Mouse (Mus musculus): Measurements from ENCODE around the gene Fyn.

Gene Fyn

DNA sequence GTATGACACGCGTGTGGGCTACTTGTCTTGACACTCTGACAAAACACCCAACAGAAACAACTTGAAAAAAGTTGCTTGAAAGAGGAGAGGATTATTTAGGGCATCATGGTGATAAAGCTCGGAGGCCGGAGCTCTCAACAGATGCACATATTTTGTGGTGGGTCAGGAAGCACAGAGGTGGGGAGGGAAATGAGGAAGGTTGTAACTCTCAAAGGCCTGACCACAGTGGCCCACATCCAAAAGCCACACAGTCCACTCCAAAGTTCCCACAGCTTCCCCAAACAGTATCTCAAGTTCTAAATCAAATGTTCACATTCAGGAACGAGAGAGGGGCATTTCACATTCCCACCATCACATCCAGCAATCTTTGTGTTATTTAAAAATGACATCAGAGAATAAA, 232.4 kb downstream of the Fyn start:
- DNase-seq (ENCODE audit: inconsistent ontology term), result peak; percentile 49

DNA sequence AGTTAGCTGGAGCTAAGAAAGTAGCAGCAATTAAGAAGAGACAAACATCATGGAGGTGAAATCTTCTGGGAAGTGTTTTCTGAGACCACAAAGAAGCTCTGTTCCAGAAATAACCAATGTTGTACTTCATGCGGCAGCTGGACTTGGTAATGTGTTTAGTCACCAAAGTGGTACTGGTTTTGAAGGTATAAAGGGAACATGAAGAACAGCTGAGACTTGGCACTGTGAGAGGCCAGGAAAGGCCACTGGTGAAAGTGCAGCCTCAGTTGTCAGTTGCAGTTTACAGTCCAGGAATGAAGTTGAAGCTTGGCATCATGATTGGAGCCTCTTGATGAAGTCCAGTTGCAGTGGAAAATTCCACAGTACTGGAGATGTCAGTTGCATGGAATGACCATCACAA, 237.8 kb downstream of the Fyn start:
- no peak for DNase-seq (ENCODE audit: inconsistent ontology term)

DNA sequence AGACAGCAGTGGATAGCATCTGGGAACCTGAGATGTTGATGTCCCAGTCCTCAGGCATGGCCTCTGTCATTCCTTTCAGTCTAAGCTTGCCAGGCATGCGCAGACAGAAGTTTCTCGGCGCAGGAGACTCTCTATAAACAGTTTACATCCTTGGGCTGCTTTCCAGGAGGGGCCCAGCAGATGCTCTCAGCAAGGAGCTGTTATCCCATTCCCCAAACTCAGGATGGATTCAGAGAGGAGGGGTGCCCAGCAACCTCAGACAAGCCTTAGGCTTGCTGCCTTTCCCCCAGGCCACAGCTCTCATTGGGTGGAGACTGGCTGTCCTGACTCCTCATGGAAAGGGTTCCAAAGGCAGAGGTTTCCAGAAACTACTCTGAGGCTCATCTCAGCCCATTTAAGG, 242.6 kb downstream of the Fyn start:
- DNase-seq (ENCODE audit: inconsistent ontology term), result no peak

DNA sequence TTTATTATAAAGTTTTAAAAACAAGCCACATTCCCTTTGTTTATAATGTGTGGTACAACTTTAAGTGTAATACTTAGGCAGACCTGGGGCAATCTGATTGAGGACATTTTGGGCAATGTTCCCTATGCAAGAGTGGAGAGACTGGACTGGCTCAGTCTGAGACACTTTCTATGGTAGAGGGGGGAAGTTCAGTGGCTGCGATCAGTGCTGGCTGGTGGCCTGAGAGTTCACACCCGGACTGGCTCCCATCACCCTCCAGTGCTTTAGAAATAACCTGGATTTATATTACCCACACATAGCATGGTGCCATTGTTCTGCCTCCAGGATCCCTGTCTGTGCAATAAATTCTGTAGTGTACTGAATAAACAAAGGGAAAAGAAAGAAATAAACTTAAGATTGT, 243.5 kb downstream of the Fyn start:
- DNase-seq (ENCODE audit: inconsistent ontology term), result no peak

DNA sequence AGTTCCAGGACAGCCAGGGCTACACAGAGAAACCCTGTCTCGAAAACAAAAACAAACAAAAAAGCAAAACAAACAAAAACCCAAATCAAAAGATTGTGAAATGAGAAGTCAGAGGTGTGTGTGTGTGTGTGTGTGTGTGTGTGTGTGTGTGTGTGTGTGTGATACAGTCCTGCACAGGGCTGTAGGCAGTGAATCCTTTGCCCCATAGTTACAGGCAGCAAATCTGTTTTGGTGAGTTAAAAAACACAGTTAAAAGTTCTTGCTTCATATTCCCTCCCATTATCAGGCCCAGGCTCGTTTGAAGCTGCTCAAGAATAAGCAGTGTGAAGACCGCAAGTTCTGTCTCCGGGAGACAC, 244.0 kb downstream of the Fyn start, which contains the start of gene Traf3ip2:
Traf3ip2 (plus strand) TSS at position 302 of the 356 bp plus-strand sequence.
- no peak for DNase-seq (ENCODE audit: inconsistent ontology term)

DNA sequence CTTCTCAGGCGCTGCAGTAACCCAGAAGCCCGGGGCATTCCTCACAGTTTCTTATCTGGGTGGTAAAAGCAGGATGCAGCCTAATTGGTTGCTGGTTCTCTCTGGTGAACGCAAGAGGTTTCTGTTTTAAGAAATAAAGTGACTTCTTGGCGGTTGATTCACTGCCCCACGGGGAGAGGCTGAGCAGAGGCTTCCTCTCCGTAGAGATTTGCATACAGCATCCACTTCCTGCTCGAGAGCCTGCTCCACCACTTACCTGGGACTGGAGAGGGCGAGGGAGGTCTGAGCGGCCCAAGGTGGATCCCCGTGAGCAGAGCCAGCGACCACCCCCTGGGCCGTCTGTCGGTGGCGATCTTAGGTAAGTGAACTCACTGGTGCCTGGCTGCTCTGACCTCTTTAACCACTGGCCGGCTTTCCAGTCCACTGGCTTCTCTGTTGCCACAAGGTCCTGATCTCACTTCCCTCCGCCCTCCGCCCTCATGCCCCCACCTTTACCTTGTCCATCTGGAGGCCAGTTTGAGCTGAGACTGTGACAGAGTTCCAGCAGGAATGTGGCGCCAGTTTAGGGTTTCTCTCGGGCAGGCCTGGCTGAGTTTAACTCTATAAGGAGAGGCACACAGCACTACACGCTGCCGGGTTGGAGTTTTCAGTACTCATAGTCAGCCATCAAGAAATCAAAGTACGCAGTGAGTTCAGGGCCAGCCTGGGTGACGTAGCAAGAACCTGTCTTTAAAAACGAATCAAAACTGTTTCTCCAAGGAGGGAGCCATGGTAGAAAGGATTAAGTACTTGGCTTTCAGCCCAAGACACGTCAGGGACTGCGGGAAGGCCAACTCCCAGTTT, 244.6 kb downstream of the Fyn start:
- peak; percentile 82 for DNase-seq (ENCODE audit: inconsistent ontology term)

DNA sequence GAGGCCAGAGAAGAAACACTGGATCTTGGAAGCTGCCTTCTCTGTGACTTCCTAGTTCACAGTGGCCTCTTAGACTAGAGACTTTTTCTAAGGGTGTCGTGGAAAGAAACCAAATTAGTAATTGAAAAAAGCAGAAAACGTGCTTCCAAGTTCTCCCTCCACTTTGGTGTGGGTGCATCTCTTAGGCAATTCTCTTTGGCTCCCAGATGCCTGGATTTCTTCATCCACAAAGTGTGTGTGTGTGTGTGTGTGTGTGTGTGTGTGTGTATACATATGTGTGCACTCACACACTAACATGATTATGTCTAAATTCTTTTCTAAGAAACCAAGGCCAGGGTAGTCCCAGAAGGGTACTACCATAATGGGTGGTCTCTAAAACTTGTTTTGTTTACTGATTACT, 245.3 kb downstream of the Fyn start:
- no peak for DNase-seq (ENCODE audit: inconsistent ontology term)

DNA sequence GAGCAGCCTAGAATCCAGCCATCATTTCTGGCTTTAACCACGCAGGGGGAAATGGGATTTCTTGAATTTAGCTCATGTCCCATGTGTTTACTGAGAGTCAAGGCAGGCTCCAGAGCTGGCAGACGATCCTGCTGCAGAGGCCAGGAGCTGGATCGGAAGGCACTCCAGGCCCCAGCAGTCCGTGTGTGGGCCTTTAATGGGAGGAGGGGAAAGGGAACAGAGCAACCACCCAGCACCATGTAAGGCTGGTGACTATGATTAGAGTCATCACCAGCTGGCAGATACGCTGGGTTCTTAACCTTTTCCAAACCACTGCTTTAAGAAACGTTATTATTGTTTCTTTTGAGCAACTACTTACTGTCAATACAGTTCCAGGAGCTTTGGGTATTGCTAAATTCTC, 246.0 kb downstream of the Fyn start:
- peak; percentile 65 for DNase-seq (ENCODE audit: inconsistent ontology term)
